Mouse (Mus musculus) bone marrow macrophage, adult 2 months (primary cell): ENCODE data around the gene Gm20388. TPM values are rescaled to one million over a fixed set of nuclear protein-coding genes. Genes with fewer than 3 reads are reported as not detected.

Experiments used
- H3K27ac ChIP-seq: 2 replicates; pipeline ENCODE4 v1.5.1; 2012; ENCODE audit warnings: low read depth, low read length; ENCODE audit not compliant: insufficient read depth
- H3K4me1 ChIP-seq: 2 replicates; pipeline ENCODE4 v1.6.1; 2012; ENCODE audit warnings: low read length; ENCODE audit not compliant: control insufficient read depth, insufficient read depth
- H3K4me3 ChIP-seq: 2 replicates; pipeline ENCODE4 v1.5.1; 2012; ENCODE audit warnings: mild to moderate bottlenecking, low read length, moderate library complexity; ENCODE audit not compliant: insufficient read depth
- CTCF ChIP-seq: IDR thresholded peaks from 2 replicates; pipeline ENCODE4 v1.5.1; 2012; ENCODE audit warnings: low read depth, mild to moderate bottlenecking, low read length, moderate library complexity
- POLR2A ChIP-seq: IDR thresholded peaks from 2 replicates; pipeline ENCODE4 v1.6.1; 2012; ENCODE audit warnings: mild to moderate bottlenecking, low read depth, low read length, borderline replicate concordance
- polyA plus RNA-seq: library from polyadenylated mRNA; stranded (reverse); fragments of >200 nt; gene quantifications from 2 replicates; pipeline ENCODE4 v1.2.4, GENCODE M21; 2012; ENCODE audit not compliant: missing spikeins, insufficient read depth, insufficient read length

Gene Gm20388
- polyA plus RNA-seq, 1 experiment, result 32.7 TPM

DNA sequence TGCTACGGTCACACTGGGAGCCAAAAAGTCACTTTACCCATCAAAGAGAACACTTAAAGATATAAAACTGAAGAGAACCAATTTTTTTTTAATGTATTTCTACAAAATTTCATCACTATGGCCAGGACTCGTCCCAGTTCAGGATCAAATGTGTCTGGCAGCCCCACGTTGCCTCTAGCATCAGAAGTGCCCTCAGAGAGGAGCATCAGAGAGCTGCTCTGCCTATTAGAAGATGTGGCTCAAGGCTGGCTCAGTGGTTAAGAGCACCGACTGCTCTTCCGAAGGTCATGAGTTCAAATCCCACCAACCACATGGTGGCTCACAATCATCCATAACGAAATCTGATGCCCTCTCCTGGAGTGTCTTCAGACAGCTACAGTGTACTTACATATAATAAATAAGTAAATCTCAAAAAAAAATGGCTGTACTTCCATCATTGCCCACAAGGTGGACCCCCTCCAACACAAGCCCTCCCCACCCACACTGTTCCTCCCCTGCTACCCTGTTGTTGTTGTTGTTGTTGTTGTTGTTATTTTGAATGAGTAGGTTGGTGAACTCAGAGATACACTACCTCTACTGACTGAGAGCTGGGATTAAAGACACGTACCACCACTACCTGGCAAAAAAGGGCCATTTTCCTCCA is 3409.0 kb downstream of the Gm20388 start:
- H3K4me1 ChIP-seq, result no peaks in the 10 kb centered on the region
- H3K27ac ChIP-seq, result no peak overlapping the region
- no peak overlapping the region for H3K4me3 ChIP-seq
- TF ChIP-seq POLR2A (no peak), CTCF (no peak; the same call in 1 of the 2 replicates)

DNA sequence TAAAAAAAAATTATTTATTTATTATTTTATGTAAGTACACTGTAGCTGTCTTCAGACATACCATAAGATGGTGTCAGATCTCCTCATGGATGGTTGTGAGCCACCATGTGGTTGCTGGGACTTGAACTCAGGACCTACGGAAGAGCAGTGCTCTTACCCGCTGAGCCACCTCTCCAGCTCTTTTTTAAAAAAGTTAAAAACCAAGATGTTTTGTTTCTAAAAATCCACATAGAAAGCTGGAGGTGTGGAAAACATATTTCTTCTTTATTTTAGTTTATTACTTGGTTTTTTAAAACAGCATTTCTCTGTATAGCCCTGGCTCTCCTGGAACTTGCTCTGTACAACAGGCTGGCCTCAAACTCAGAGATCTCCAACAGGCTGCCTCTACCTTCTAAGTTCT is 3417.9 kb downstream of the Gm20388 start:
- Histone ChIP-seq H3K4me3 (no peak overlapping the region), H3K4me1 (peaks cover 2% of the 10 kb centered on the region; the same call in 1 of the 2 replicates), H3K27ac (no peak overlapping the region)
- TF ChIP-seq POLR2A (no peak), CTCF (no peak)

DNA sequence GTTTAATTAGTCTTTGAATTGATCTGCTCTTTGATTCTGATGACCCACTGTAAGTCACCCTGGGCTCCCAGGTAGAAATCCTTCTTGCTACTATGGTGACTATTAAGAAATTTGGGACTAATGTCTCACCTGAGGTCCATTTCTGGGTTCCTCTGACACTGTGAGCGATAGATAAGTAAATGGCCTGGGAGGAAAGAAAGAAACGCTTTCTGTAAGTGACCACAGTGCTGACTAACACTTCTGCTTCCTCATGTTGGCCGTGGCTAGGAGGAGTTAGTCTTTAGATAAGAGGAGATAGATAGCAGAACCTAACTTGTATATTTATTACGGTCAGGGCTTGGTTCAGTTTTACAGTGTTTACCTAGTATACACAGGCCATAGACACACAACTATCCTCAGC is 3418.7 kb downstream of the Gm20388 start:
- TF ChIP-seq CTCF (no peak), POLR2A (no peak)
- Histone ChIP-seq H3K27ac (no peak overlapping the region), H3K4me1 (peaks cover 2% of the 10 kb centered on the region; the same call in 1 of the 2 replicates), H3K4me3 (no peak overlapping the region)

DNA sequence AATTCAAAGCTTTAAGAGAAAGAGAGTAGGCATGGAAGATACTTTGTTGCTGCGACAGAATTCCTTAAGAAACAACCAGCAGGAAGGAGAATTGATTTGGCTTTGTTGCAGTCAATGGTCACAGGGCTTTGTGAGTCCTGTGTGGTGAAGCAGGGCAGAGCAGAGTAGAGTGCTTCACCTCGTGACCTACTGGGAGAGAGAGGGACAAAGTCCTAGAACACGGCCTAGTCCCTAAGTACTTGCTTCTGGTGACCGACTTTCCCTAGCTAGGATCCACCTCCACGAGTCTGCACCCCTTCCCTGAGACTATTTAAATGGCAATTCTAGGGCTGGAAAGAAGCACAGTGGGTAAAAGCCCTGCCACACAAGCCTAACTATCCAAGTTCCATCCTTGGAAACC is 3419.3 kb downstream of the Gm20388 start:
- Histone ChIP-seq H3K27ac (no peak overlapping the region), H3K4me1 (peaks cover 2% of the 10 kb centered on the region; the same call in 1 of the 2 replicates), H3K4me3 (no peak overlapping the region)
- TF ChIP-seq POLR2A (no peak), CTCF (no peak)

DNA sequence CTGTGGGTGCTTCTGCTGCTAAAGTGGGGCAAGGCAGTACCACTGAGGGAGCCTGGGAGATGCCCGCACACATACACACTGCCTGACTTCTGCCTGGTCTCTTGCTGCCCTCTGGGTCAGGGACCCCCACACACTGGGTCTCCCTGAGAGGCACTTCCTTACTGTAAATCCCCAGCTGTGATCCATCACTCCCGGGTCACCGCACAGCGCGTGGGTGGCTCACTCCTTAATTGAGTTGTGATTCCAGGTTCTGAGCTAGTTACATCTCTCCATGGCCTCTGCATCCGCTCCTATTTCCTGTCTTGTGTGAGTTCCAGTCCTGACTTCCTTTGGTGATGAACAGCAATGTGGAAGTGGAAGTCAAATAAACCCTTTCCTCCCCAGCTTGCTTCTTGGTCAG is 3420.1 kb downstream of the Gm20388 start:
- H3K27ac ChIP-seq, result no peak overlapping the region
- peaks cover 2% of the 10 kb centered on the region; the same call in 1 of the 2 replicates for H3K4me1 ChIP-seq
- TF ChIP-seq CTCF (no peak), POLR2A (no peak)

DNA sequence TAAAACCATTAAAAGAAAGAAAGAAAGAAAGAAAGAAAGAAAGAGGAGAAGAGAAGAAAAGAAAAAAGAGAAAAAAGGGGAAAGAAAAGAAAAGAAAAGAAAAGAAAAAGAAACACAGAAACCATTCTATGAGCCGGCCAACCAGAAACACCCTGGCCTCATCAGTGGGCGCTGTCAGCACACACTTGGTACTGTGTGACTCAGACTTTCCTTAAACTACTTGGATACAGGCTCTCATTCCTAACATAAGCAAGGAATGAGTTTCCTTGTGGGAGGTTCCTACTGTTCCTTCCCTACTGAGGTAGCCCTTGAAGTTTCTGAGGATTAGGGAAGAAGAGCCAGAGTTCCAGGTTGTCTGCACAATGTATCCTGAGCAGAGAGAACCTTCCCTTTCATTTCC is 3420.7 kb downstream of the Gm20388 start:
- H3K4me1 ChIP-seq, result peaks cover 2% of the 10 kb centered on the region; the same call in 1 of the 2 replicates
- no peak overlapping the region for H3K27ac ChIP-seq
- H3K4me3 ChIP-seq, result no peak overlapping the region
- TF ChIP-seq CTCF (no peak), POLR2A (no peak)

More for the DNA sequence above, 3420.1 kb downstream of the Gm20388 start:
- no peak overlapping the region for H3K4me3 ChIP-seq

DNA sequence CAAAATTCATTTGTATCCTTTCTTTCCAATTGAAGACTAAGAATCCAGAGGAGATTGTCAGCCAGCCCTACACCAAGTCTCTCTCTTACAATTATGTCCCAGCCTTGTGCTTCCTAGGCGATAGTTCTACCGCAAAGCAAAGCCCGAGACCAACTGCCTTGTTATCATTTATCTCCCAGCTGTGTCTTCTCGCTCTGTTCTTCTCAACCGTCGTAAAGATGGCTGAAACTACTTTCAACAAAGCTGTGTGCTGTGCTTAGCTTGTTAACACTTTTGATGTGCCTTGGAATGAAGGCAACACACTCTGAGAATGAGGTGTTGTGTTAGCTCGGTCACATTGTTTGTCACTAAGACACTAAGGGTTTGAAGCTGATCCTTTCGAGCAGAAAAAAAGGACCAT is 3421.2 kb downstream of the Gm20388 start:
- no peak overlapping the region for H3K4me3 ChIP-seq
- TF ChIP-seq POLR2A (no peak), CTCF (no peak)
- H3K4me1 ChIP-seq, result peaks cover 2% of the 10 kb centered on the region; the same call in 1 of the 2 replicates
- no peak overlapping the region for H3K27ac ChIP-seq

DNA sequence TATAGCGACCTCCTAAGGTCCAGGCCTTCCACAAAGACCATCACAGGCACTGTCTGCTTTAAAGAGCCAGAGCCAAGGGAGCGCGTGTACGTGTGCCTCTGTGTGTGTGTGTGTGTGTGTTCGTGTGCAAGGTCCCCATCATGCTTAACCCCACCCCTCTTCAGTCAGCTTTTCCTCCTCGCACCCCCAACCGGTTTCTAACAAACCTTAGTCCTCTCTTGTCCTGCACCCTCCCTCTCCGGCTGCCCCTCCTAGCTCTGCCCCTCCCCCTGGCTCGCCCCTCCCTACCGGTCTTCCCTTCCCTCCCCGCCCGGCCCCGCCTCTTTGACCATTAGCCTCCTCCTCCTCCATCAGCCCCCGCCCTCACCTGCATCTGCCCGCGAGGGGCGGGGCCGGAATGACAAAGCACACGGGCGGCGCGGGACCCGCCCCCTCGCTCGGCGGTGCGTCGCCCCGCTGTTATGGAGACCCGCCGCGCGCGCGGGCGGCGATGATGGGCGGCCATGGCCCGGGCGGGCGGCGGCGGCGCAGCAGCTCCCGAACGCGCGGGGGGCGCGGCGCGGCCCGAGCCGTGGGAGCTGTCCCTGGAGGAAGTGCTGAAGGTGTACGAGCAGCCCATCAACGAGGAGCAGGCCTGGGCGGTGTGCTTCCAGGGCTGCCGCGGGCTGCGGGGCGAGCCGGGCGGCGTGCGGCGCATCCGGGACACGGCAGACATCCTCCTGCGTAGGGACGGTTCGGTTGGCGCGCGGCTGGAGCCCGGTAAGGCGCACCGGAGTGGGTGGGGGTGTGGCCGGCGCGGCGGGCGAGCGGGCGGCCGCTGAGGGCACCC is 3421.8 kb downstream of the Gm20388 start, which contains the start of gene Spire2:
Gene Spire2, plus strand, starts transcription at position 452 of the 829 bp plus-strand sequence.
- Histone ChIP-seq H3K4me3 (peak within 1 kb of the TSS; percentile 56), H3K4me1 (peaks cover 2% of the 10 kb centered on the region; the same call in 1 of the 2 replicates), H3K27ac (no peak within 1 kb of the TSS)
- TF ChIP-seq POLR2A (no peak), CTCF (no peak)

DNA sequence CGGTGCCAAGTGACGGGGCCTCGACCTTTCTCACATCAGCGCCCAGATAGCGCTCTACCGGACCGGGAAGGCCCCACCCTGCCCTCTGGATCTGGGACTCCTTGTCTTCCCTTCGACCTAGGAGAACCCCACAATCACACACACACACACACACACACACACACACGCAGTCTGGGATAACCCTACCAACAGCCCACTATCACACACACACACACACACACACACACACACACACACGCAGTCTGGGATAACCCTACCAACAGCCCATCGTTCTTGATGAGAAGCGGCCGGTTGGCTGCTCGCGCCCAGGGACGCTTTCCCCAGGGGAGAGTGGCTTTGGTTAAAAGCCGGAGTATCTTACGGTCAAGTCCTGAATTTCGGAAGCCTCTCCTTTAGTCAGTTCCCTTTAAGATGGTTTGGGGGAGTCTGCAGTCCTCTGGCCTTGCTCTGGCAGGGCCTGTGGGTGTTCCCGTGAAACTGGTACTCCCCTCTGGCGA is 3422.5 kb downstream of the Gm20388 start:
- H3K4me3 ChIP-seq, result peak overlapping the region; percentile 56
- no peak for TF ChIP-seq CTCF
- no peak for TF ChIP-seq POLR2A
- peaks cover 2% of the 10 kb centered on the region; the same call in 1 of the 2 replicates for H3K4me1 ChIP-seq
- no peak overlapping the region for H3K27ac ChIP-seq
